Mouse (Mus musculus): Measurements from ENCODE around the gene Capza1.

- TF ChIP-seq ZKSCAN1 (IDR thresholded peaks at IDR 0.05; ENCODE audit: low read depth, low read length) = no peak
- TF ChIP-seq ZNF384 (IDR thresholded peaks at IDR 0.05; ENCODE audit: low read depth, low read length) = no peak
- no peak for TF ChIP-seq POLR2A (IDR thresholded peaks at IDR 0.05; ENCODE audit: control insufficient read depth in 1 of 2, insufficient read depth in 1 of 2, low read depth in 1 of 2, low read length in 2 of 2, poor library complexity in 1 of 2)
- no peak for TF ChIP-seq ZMIZ1 (IDR thresholded peaks at IDR 0.05; ENCODE audit: low read depth, low read length)
- TF ChIP-seq MYB (IDR thresholded peaks at IDR 0.05; ENCODE audit: low read depth, low read length) = no peak
- no peak for TF ChIP-seq CTCF (IDR thresholded peaks at IDR 0.05 in 2 of 3, conservative IDR thresholded peaks at IDR 0.05 in 1 of 3; ENCODE audit: control insufficient read depth in 1 of 3, insufficient read depth in 1 of 3, low read depth in 2 of 3, low read length in 3 of 3, poor library complexity in 1 of 3, severe bottlenecking in 1 of 3)
- TF ChIP-seq NRF1 (IDR thresholded peaks at IDR 0.05; ENCODE audit: insufficient read depth, low read depth, low read length, poor library complexity, severe bottlenecking) = no peak
- no peak for TF ChIP-seq TCF12 (IDR thresholded peaks at IDR 0.05; ENCODE audit: low read depth, low read length)
- TF ChIP-seq KAT2A (conservative IDR thresholded peaks at IDR 0.05; ENCODE audit: low read depth, low read length) = no peak
- TF ChIP-seq TBP (IDR thresholded peaks at IDR 0.05; ENCODE audit: low read depth, low read length) = no peak
- TF ChIP-seq RAD21 (IDR thresholded peaks at IDR 0.05; ENCODE audit: low read depth, low read length) = no peak
- TF ChIP-seq MAZ (IDR thresholded peaks at IDR 0.05; ENCODE audit: low read depth, low read length) = no peak
- no peak for TF ChIP-seq EP300 (IDR thresholded peaks at IDR 0.05; ENCODE audit: low read depth in 1 of 2, low read length in 2 of 2)
- TF ChIP-seq RCOR1 (IDR thresholded peaks at IDR 0.05; ENCODE audit: low read depth, low read length) = no peak
Measured at GRCm38 (mm10) chr3:104905389-104905788, 41.1 kb upstream of the Capza1 start.

All from MEL (cell line).